8 mouse cellular contexts compared by ENCODE assay signal in genomic region chr12:76694801-76695505, GRCm38 (mm10). TPM values are rescaled to one million over a fixed set of nuclear protein-coding genes. Genes with fewer than 3 reads are reported as not detected.
A peak's percentile ranks its signal among the peaks of the same experiment; 100 is the strongest.
DNase-seq lines count a peak whose midpoint lies in the region; ATAC-seq and TF ChIP-seq lines count a peak whose summit lies in the region.

No protein-coding gene starts in this region.

- no peaks in the 10 kb centered on the region for H3K36me3 ChIP-seq in heart, embryonic 11.5 days (ENCODE audit: control insufficient read depth, insufficient read depth, low read length)
- no peaks in the 10 kb centered on the region for H3K36me3 ChIP-seq in forebrain, embryonic 12.5 days (replicated peaks)
- no peaks in the 10 kb centered on the region for H3K36me3 ChIP-seq in intestine, postnatal 0 days (ENCODE audit: control insufficient read depth, insufficient read depth)
- peaks cover 45% of the 10 kb centered on the region for H3K36me3 ChIP-seq in liver, embryonic 12.5 days

- intact Hi-C loops in heart, postnatal 36 days (cut with DNase I): no loop called here

- ATAC-seq in heart, embryonic 11.5 days (replicated peaks; ENCODE audit: insufficient number of reproducible peaks, low FRiP score, low TSS enrichment): no peak
- no peak for ATAC-seq in forebrain, embryonic 12.5 days (ENCODE audit: low FRiP score)
- no peak for ATAC-seq in intestine, postnatal 0 days
- peak; percentile 40; the same call in 1 of the 2 replicates for ATAC-seq in liver, embryonic 12.5 days

- peak overlapping the region; percentile 64 for H3K9ac ChIP-seq in heart, embryonic 11.5 days (ENCODE audit: low read depth, low read length)
- H3K9ac ChIP-seq in forebrain, embryonic 12.5 days: peak overlapping the region; percentile 33; the same call in 1 of the 2 replicates
- H3K9ac ChIP-seq in intestine, postnatal 0 days (ENCODE audit: low read depth, low read length): no peak overlapping the region
- H3K9ac ChIP-seq in liver, embryonic 12.5 days: peak overlapping the region; percentile 30; the same call in 1 of the 2 replicates

- no peaks in the 10 kb centered on the region for H3K9me3 ChIP-seq in heart, embryonic 11.5 days (replicated peaks; ENCODE audit: control insufficient read depth, low read length)
- H3K9me3 ChIP-seq in forebrain, embryonic 12.5 days: no peaks in the 10 kb centered on the region
- H3K9me3 ChIP-seq in intestine, postnatal 0 days (ENCODE audit: control insufficient read depth): no peaks in the 10 kb centered on the region
- no peaks in the 10 kb centered on the region for H3K9me3 ChIP-seq in liver, embryonic 12.5 days (replicated peaks)

- peak overlapping the region; percentile 35 for H3K4me3 ChIP-seq in heart, embryonic 11.5 days (ENCODE audit: low read depth, low read length)
- H3K4me3 ChIP-seq in forebrain, embryonic 12.5 days (replicated peaks): peak overlapping the region; percentile 24
- 0 out of 2 replicates have a peak overlapping the region, but pooled peaks have one; percentile 18 for H3K4me3 ChIP-seq in intestine, postnatal 0 days (ENCODE audit: low read depth, low read length)
- H3K4me3 ChIP-seq in liver, embryonic 12.5 days: peak overlapping the region; percentile 34; the same call in 1 of the 2 replicates

- H3K27ac ChIP-seq in heart, embryonic 11.5 days (ENCODE audit: low read depth, low read length): no peak overlapping the region
- H3K27ac ChIP-seq in forebrain, embryonic 12.5 days: no peak overlapping the region
- no peak overlapping the region for H3K27ac ChIP-seq in intestine, postnatal 0 days (ENCODE audit: low read depth, low read length)
- H3K27ac ChIP-seq in liver, embryonic 12.5 days: peak overlapping the region; percentile 69

- DNase-seq in heart, postnatal 36 days: no peak
- DNase-seq in brain, adult 2 months (ENCODE audit: low read depth, low spot score): peak; percentile 90
- peak; percentile 46 for DNase-seq in neural tube, embryonic 10.5 days (ENCODE audit: extremely low spot score, low spot score)
- peak; percentile 76 for DNase-seq in thymus, postnatal 25 days

- peaks cover 6% of the 10 kb centered on the region for H3K4me1 ChIP-seq in heart, embryonic 11.5 days (ENCODE audit: control insufficient read depth, insufficient read depth, low read length)
- H3K4me1 ChIP-seq in forebrain, embryonic 12.5 days: peaks cover 7% of the 10 kb centered on the region
- no peaks in the 10 kb centered on the region for H3K4me1 ChIP-seq in intestine, postnatal 0 days (replicated peaks; ENCODE audit: control insufficient read depth, insufficient read depth, low read length)
- peaks cover 85% of the 10 kb centered on the region for H3K4me1 ChIP-seq in liver, embryonic 12.5 days

- 8% methylated on average over 17 of the region's 17 CpGs for WGBS in heart, embryonic 11.5 days (ENCODE audit: insufficient replicate concordance)
- 5% methylated on average over 17 of the region's 17 CpGs for WGBS in forebrain, embryonic 12.5 days
- 11% methylated on average over 17 of the region's 17 CpGs for WGBS in intestine, postnatal 0 days
- 22% methylated on average over 17 of the region's 17 CpGs for WGBS in liver, embryonic 12.5 days (ENCODE audit: insufficient replicate concordance)

- TF ChIP-seq CTCF in intestine, postnatal 0 days (IDR thresholded peaks at IDR 0.05; ENCODE audit: low read depth): no peak

- no peaks in the 10 kb centered on the region; the same call in none of the 2 replicates for H3K27me3 ChIP-seq in heart, embryonic 11.5 days (ENCODE audit: control insufficient read depth, insufficient read depth, low read length)
- peaks cover 12% of the 10 kb centered on the region for H3K27me3 ChIP-seq in forebrain, embryonic 12.5 days
- H3K27me3 ChIP-seq in intestine, postnatal 0 days (replicated peaks; ENCODE audit: control insufficient read depth, insufficient read depth, low read length): no peaks in the 10 kb centered on the region
- no peaks in the 10 kb centered on the region for H3K27me3 ChIP-seq in liver, embryonic 12.5 days (replicated peaks)

- H3K4me2 ChIP-seq in heart, embryonic 11.5 days: peak overlapping the region; percentile 65
- H3K4me2 ChIP-seq in forebrain, embryonic 12.5 days: peak overlapping the region; percentile 52
- peak overlapping the region; percentile 54 for H3K4me2 ChIP-seq in intestine, postnatal 0 days (replicated peaks; ENCODE audit: low read depth)
- H3K4me2 ChIP-seq in liver, embryonic 12.5 days: peak overlapping the region; percentile 56

RNA-seq across cellular contexts. Expression of gene Sptb, which starts 15.4 kb away (rescaled TPM):
- polyA plus RNA-seq in heart, embryonic 11.5 days (2014; fragmentation: Nextera tagmentation; extraction: Ambion mirVana): 15.7 and 17.0 TPM in 2 replicates
- 10 to 100 TPM; 88.4 to 94.2 TPM for total RNA-seq in heart, postnatal 36 days (2021)
- polyA plus RNA-seq in forebrain, embryonic 12.5 days (2016; fragmentation: Nextera tagmentation; extraction: Ambion mirVana): 1.8 and 2.1 TPM in 2 replicates
- polyA plus RNA-seq in intestine, postnatal 0 days (2015; fragmentation: Nextera tagmentation; extraction: Ambion mirVana): 0.26 and 0.35 TPM in 2 replicates
- polyA plus RNA-seq in liver, embryonic 12.5 days (2016; fragmentation: Nextera tagmentation; extraction: Ambion mirVana): 83.5 and 94.6 TPM in 2 replicates

Comparison
In these comparisons a context has a peak if more than half of its experiments do, and no peak if none do; other contexts are left out.
1. DNase-seq: peak in brain, adult 2 months (single experiment), neural tube, embryonic 10.5 days (single experiment) and thymus, postnatal 25 days (single experiment); none in heart, postnatal 36 days (0 of 2).
2. Peak in every context shown above with its lines, with median percentiles within 50 percentile points of each other: H3K4me2 ChIP-seq and H3K4me3 ChIP-seq.